Mouse (Mus musculus): ENCODE data around the gene S100a16. TPM values are rescaled to one million over a fixed set of nuclear protein-coding genes. Genes with fewer than 3 reads are reported as not detected.

The S100a16 gene
- polyA plus RNA-seq, 1 experiment, result not detected

DNA sequence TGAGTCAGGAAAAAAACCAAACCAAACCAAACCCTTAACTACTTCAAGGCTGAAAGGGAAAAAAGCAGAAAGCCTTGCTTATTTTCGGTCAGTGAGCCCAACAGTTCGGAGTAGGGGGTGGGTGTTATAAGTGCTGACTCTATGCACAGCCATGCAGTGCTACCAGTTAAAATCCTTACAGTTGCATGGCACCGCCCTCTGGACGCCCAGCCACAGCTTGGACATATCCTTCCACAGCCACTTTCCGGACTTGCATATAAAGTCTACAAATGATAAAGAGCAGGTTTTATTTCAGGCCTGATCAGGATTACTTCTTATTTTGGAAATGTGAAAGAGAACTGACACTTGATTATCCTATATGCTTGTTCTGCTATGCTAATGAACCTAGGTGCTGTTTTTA lies 31.8 kb upstream of the S100a16 start:
- TF ChIP-seq POLR2A (IDR thresholded peaks at IDR 0.05; ENCODE audit: insufficient read depth, low read depth, low read length), result no peak
- no peak for TF ChIP-seq CTCF (IDR thresholded peaks at IDR 0.05; ENCODE audit: insufficient read depth, low read depth, low read length)
- WGBS, result 78% methylated on average over 5 of the region's 5 CpGs
- Histone ChIP-seq H3K4me1 (ENCODE audit: control insufficient read depth, insufficient read depth, low read length) (peaks cover 4% of the 10 kb centered on the region), H3K27ac (ENCODE audit: insufficient read depth, low read depth, low read length) (no peak overlapping the region), H3K4me3 (ENCODE audit: insufficient read depth, low read depth, low read length) (no peak overlapping the region)

DNA sequence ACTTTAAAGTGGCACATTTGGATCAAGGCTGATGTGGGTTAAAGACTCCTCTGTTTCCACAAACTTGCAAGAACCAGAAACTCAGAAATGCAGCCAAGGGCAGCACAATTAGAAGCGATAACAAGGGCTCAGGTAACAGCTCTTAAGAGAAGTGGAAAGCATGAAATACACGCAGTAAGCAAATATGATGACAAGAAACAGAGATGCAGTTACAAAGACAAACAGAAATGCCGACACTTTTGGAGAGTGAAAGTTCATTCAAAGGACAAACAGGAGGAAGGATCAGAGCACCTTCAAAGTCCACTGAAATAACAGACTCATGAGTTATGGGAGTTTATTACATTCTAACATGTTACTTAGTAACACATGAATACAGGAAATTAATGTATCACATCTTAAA lies 30.7 kb upstream of the S100a16 start:
- 62% methylated on average over 3 of the region's 3 CpGs for WGBS
- H3K27ac ChIP-seq (ENCODE audit: insufficient read depth, low read depth, low read length), result no peak overlapping the region
- H3K4me3 ChIP-seq (ENCODE audit: insufficient read depth, low read depth, low read length), result no peak overlapping the region
- H3K4me1 ChIP-seq (ENCODE audit: control insufficient read depth, insufficient read depth, low read length), result peaks cover 4% of the 10 kb centered on the region
- TF ChIP-seq POLR2A (IDR thresholded peaks at IDR 0.05; ENCODE audit: insufficient read depth, low read depth, low read length) (no peak), CTCF (IDR thresholded peaks at IDR 0.05; ENCODE audit: insufficient read depth, low read depth, low read length) (no peak)

DNA sequence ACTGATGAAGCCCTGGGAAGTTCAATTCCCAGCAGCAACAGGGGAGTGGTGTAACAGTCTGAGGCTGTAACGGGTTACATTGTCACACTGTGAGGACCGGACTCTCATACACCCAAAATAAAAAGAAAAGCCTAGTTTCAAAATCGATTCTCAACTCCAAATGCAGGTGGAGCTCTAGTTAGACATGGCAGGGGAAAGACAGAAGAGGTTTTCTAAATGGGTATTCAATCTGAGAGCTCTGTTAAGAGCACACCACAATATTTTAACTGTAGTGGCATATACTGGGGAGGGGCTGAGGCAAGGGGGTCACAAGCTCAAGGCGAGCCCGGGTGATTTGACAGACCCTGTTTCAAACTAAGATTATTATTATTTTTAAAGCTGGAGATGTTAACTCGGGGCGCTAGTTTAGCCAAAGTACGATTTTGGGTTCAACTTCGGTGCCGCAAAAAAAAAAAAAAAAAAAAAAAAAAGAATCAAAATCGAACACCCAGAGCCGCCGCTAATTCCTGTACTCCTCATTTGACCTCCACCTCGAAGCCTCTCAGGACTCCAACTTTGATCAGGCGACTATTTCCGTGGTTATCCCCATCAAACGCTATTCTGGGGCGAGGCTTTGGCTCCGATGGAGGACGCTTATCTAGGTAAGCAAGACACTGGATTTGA lies 28.6 kb upstream of the S100a16 start:
- no peak for TF ChIP-seq CTCF (IDR thresholded peaks at IDR 0.05; ENCODE audit: insufficient read depth, low read depth, low read length)
- no peak for TF ChIP-seq POLR2A (IDR thresholded peaks at IDR 0.05; ENCODE audit: insufficient read depth, low read depth, low read length)
- Histone ChIP-seq H3K4me3 (ENCODE audit: insufficient read depth, low read depth, low read length) (peak overlapping the region; percentile 99), H3K27ac (ENCODE audit: insufficient read depth, low read depth, low read length) (peak overlapping the region; percentile 88), H3K4me1 (ENCODE audit: control insufficient read depth, insufficient read depth, low read length) (peaks cover 4% of the 10 kb centered on the region)
- WGBS, result under 1% methylated on average over 20 of the region's 20 CpGs

- peaks cover 9% of the 10 kb centered on the region for H3K4me1 ChIP-seq (ENCODE audit: control insufficient read depth, insufficient read depth, low read length)
- H3K27ac ChIP-seq (ENCODE audit: insufficient read depth, low read depth, low read length), result peak within 1 kb of the TSS; percentile 88
- TF ChIP-seq POLR2A (IDR thresholded peaks at IDR 0.05; ENCODE audit: insufficient read depth, low read depth, low read length) (no peak), CTCF (IDR thresholded peaks at IDR 0.05; ENCODE audit: insufficient read depth, low read depth, low read length) (no peak)
- H3K4me3 ChIP-seq (ENCODE audit: insufficient read depth, low read depth, low read length), result peak within 1 kb of the TSS; percentile 99
- WGBS, result under 1% methylated on average over 66 of the region's 66 CpGs
Observed at GRCm38 (mm10) chr3:90508950-90509746, 27.9 kb upstream of the S100a16 start, which contains the start of gene Chtop. Gene Chtop (minus strand): TSS chr3:90509498.

GRCm38 (mm10) chr3:90509747-90510123 lies 27.3 kb upstream of the S100a16 start:
- WGBS, result 8% methylated on average over 2 of the region's 2 CpGs
- TF ChIP-seq POLR2A (IDR thresholded peaks at IDR 0.05; ENCODE audit: insufficient read depth, low read depth, low read length) (no peak), CTCF (IDR thresholded peaks at IDR 0.05; ENCODE audit: insufficient read depth, low read depth, low read length) (no peak)
- H3K27ac ChIP-seq (ENCODE audit: insufficient read depth, low read depth, low read length), result peak overlapping the region; percentile 56; the same call in 1 of the 2 replicates

GRCm38 (mm10) chr3:90512276-90512675 lies 24.8 kb upstream of the S100a16 start:
- TF ChIP-seq CTCF (IDR thresholded peaks at IDR 0.05; ENCODE audit: insufficient read depth, low read depth, low read length) (no peak), POLR2A (IDR thresholded peaks at IDR 0.05; ENCODE audit: insufficient read depth, low read depth, low read length) (no peak)
- Histone ChIP-seq H3K27ac (ENCODE audit: insufficient read depth, low read depth, low read length) (no peak overlapping the region), H3K4me3 (ENCODE audit: insufficient read depth, low read depth, low read length) (no peak overlapping the region), H3K4me1 (ENCODE audit: control insufficient read depth, insufficient read depth, low read length) (peaks cover 17% of the 10 kb centered on the region)
- WGBS, result 93% methylated on average over 5 of the region's 5 CpGs

More at GRCm38 (mm10) chr3:90509747-90510123, 27.3 kb upstream of the S100a16 start:
- H3K4me1 ChIP-seq (ENCODE audit: control insufficient read depth, insufficient read depth, low read length), result peaks cover 14% of the 10 kb centered on the region
- peak overlapping the region; percentile 99; the same call in 1 of the 2 replicates for H3K4me3 ChIP-seq (ENCODE audit: insufficient read depth, low read depth, low read length)

- Histone ChIP-seq H3K4me3 (ENCODE audit: insufficient read depth, low read depth, low read length) (no peak overlapping the region), H3K27ac (ENCODE audit: insufficient read depth, low read depth, low read length) (no peak overlapping the region), H3K4me1 (ENCODE audit: control insufficient read depth, insufficient read depth, low read length) (peaks cover 15% of the 10 kb centered on the region)
- TF ChIP-seq CTCF (IDR thresholded peaks at IDR 0.05; ENCODE audit: insufficient read depth, low read depth, low read length) (no peak), POLR2A (IDR thresholded peaks at IDR 0.05; ENCODE audit: insufficient read depth, low read depth, low read length) (no peak)
- 84% methylated on average over 9 of the region's 9 CpGs for WGBS
Observed at GRCm38 (mm10) chr3:90512948-90513642, 24.0 kb upstream of the S100a16 start.

- WGBS, result 11% methylated on average over 25 of the region's 25 CpGs
- peak within 1 kb of the TSS; percentile 40 for H3K4me3 ChIP-seq (ENCODE audit: insufficient read depth, low read depth, low read length)
- H3K27ac ChIP-seq (ENCODE audit: insufficient read depth, low read depth, low read length), result peak within 1 kb of the TSS; percentile 36; the same call in 1 of the 2 replicates
- TF ChIP-seq POLR2A (IDR thresholded peaks at IDR 0.05; ENCODE audit: insufficient read depth, low read depth, low read length), result no peak
- TF ChIP-seq CTCF (IDR thresholded peaks at IDR 0.05; ENCODE audit: insufficient read depth, low read depth, low read length), result no peak
- H3K4me1 ChIP-seq (ENCODE audit: control insufficient read depth, insufficient read depth, low read length), result peaks cover 15% of the 10 kb centered on the region
Observed at GRCm38 (mm10) chr3:90513796-90514590, 23.1 kb upstream of the S100a16 start, which contains the start of the genes S100a1 and S100a13. Gene S100a1 (minus strand): TSS chr3:90514392. Gene S100a13 (plus strand): TSS chr3:90514435.
